Mouse (Mus musculus): ENCODE measurements around the gene Arl3.

- TF ChIP-seq POLR2A (IDR thresholded peaks at IDR 0.05; ENCODE audit: insufficient read depth, low read depth, low read length) (no peak), CTCF (IDR thresholded peaks at IDR 0.05; ENCODE audit: insufficient read depth, low read depth, low read length) (no peak)
Measured at GRCm38 (mm10) chr19:46507181-46507581, 65.8 kb downstream of the Arl3 start.
